Mouse (Mus musculus) megakaryocyte-erythroid progenitor cell, adult 5 weeks (primary cell): ENCODE results near the gene Grk1. TPM values are rescaled to one million over a fixed set of nuclear protein-coding genes. Genes with fewer than 3 reads are reported as not detected.

Experiments
- polyA plus RNA-seq: library from polyadenylated mRNA; stranded (reverse); fragments of >175 nt; gene quantifications from 2 replicates; pipeline ENCODE4 v1.2.3, GENCODE M21; 2012

The Grk1 gene
- polyA plus RNA-seq: not detected in 2 replicates

GRCm38 (mm10) chr8:13404666-13405131, at the start of gene Grk1:
TSS of gene Grk1 (plus strand) at chr8:13405081.

GRCm38 (mm10) chr8:13396725-13397124, 8.2 kb upstream of the Grk1 start, which contains the start of gene Atp4b:
TSS of gene Atp4b (minus strand) at chr8:13396825.

GRCm38 (mm10) chr8:13434889-13435288, 30.0 kb downstream of the Grk1 start, which contains the start of gene Tmem255b:
TSS of gene Tmem255b (plus strand) at chr8:13435189.

Other genes with a start within 250 kb of the Grk1 start
- gene Lamp1, start 245.9 kb upstream of the Grk1 start, polyA plus RNA-seq: 194 and 297 TPM in 2 replicates
- gene Grtp1, start 204.5 kb upstream of the Grk1 start, polyA plus RNA-seq: 1.3 and 3.1 TPM in 2 replicates
- not detected in 2 replicates for gene Adprhl1, start 150.9 kb upstream of the Grk1 start, polyA plus RNA-seq
- 3.3 TPM in 2 replicates for gene Dcun1d2, start 117.0 kb upstream of the Grk1 start, polyA plus RNA-seq
- 16.1 and 18.9 TPM in 2 replicates for gene Tmco3, start 116.9 kb upstream of the Grk1 start, polyA plus RNA-seq
- 54.1 and 56.0 TPM in 2 replicates for gene Tfdp1, start 66.3 kb upstream of the Grk1 start, polyA plus RNA-seq
- 0.07 and 0.13 TPM in 2 replicates for gene Atp4b, start 8.3 kb upstream of the Grk1 start, polyA plus RNA-seq
- not detected in 2 replicates for gene Tmem255b, start 30.1 kb downstream of the Grk1 start, polyA plus RNA-seq
- gene Gas6, start 89.4 kb downstream of the Grk1 start, polyA plus RNA-seq: 0.14 and 0.58 TPM in 2 replicates
- gene 1700029H14Rik, start 157.4 kb downstream of the Grk1 start, polyA plus RNA-seq: 0.85 TPM in 1 of 2 replicates, not detected in the other